Mouse (Mus musculus): Measurements from ENCODE around the gene Map1b.

The Map1b gene

GRCm38 (mm10) chr13:99412477-99413080 lies 103.8 kb downstream of the Map1b start:
- in situ Hi-C loops (cut with MboI, MseI) = no loop called here

- in situ Hi-C loops (cut with MboI, MseI) = no loop called here
These were observed 104.6 kb downstream of the Map1b start for GRCm38 (mm10) chr13:99411761-99412160.

GRCm38 (mm10) chr13:99410611-99411515 lies 105.5 kb downstream of the Map1b start:
- in situ Hi-C loops (cut with MboI, MseI) = no loop called here

GRCm38 (mm10) chr13:99409216-99409615 lies 107.1 kb downstream of the Map1b start:
- in situ Hi-C loops (cut with MboI, MseI) = no loop called here

GRCm38 (mm10) chr13:99399373-99399772 lies 117.0 kb downstream of the Map1b start:
- in situ Hi-C loops (cut with MboI, MseI) = no loop called here

GRCm38 (mm10) chr13:99398149-99398701 lies 118.1 kb downstream of the Map1b start:
- in situ Hi-C loops (cut with MboI, MseI) = no loop called here

- in situ Hi-C loops (cut with MboI, MseI) = no loop called here
These were observed 119.1 kb downstream of the Map1b start for GRCm38 (mm10) chr13:99397228-99397627.

GRCm38 (mm10) chr13:99395531-99395930 lies 120.8 kb downstream of the Map1b start:
- in situ Hi-C loops (cut with MboI, MseI) = no loop called here

- in situ Hi-C loops (cut with MboI, MseI) = no loop called here
These were observed 121.6 kb downstream of the Map1b start for GRCm38 (mm10) chr13:99394694-99395093.

GRCm38 (mm10) chr13:99393128-99393527 lies 123.2 kb downstream of the Map1b start:
- in situ Hi-C loops (cut with MboI, MseI) = no loop called here

- in situ Hi-C loops (cut with MboI, MseI) = no loop called here
These were observed 124.9 kb downstream of the Map1b start for GRCm38 (mm10) chr13:99391417-99391816.

- in situ Hi-C loops (cut with MboI, MseI) = no loop called here
These were observed 128.2 kb downstream of the Map1b start for GRCm38 (mm10) chr13:99387901-99388811.

GRCm38 (mm10) chr13:99386341-99386740 lies 130.0 kb downstream of the Map1b start:
- in situ Hi-C loops (cut with MboI, MseI) = no loop called here

- in situ Hi-C loops (cut with MboI, MseI) = no loop called here
These were observed 130.4 kb downstream of the Map1b start for GRCm38 (mm10) chr13:99385911-99386310.

- in situ Hi-C loops (cut with MboI, MseI) = no loop called here
These were observed 131.7 kb downstream of the Map1b start for GRCm38 (mm10) chr13:99384555-99385203.

- in situ Hi-C loops (cut with MboI, MseI) = no loop called here
These were observed 134.0 kb downstream of the Map1b start for GRCm38 (mm10) chr13:99382373-99382772.

GRCm38 (mm10) chr13:99378223-99378622 lies 138.1 kb downstream of the Map1b start:
- in situ Hi-C loops (cut with MboI, MseI) = no loop called here

- in situ Hi-C loops (cut with MboI, MseI) = no loop called here
These were observed 139.3 kb downstream of the Map1b start for GRCm38 (mm10) chr13:99377055-99377454.

- in situ Hi-C loops (cut with MboI, MseI) = no loop called here
These were observed 140.8 kb downstream of the Map1b start for GRCm38 (mm10) chr13:99375550-99375949.

- in situ Hi-C loops (cut with MboI, MseI) = loop anchor here in 1 of 2 experiments (5.0 to 25.0 kb wide), 2 partner anchors 473 to 588 kb away; no protein-coding TSS in a partner anchor
These were observed 142.1 kb downstream of the Map1b start for GRCm38 (mm10) chr13:99374191-99374590.

- in situ Hi-C loops (cut with MboI, MseI) = loop anchor here in 1 of 2 experiments (5.0 to 25.0 kb wide), 2 partner anchors 474 to 589 kb away; no protein-coding TSS in a partner anchor
These were observed 142.7 kb downstream of the Map1b start for GRCm38 (mm10) chr13:99373684-99374083.

Measured in T-helper 17 cell (primary cell).